Mouse (Mus musculus): ENCODE data around the gene Gm17267. TPM values are rescaled to one million over a fixed set of nuclear protein-coding genes. Genes with fewer than 3 reads are reported as not detected.
"Not testable (repeated sequence)": the region's sequence is repeated elsewhere in the genome, so short reads cannot be mapped to it uniquely, and the experiment has no call there.

The Gm17267 gene
- total RNA-seq (2021) (not detected), polyA plus RNA-seq (2012; rRNA removed) (not detected in 2 replicates)
- long read RNA-seq = 0 reads

DNA sequence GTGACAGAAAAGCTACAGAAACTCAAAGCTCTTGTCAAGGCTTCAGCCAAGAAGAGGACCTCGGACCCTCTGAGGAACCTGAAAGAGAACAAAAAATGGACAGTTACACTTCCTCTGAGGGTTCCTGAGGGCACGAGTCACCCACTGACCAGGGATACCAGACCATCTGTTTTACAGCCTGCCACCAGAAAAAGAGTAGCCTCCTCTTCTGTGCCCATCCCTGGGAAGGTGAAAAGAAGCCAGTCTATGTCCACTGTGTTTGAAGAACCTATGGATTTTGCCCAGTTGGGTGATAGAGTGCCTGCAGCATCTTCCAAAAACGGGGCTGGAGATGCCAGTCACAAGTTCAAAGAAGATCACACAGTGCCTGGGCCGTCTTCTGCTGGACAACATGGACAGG, at the start of gene Gm17267:
Gene Gm17267, plus strand, starts transcription at position 301 of the 400 bp plus-strand sequence.
- DNase-seq = not testable (repeated sequence)

Data from adrenal gland, adult 2 months (tissue).